Mouse (Mus musculus) MEL (cell line): Measurements from ENCODE around the gene Thap4. TPM values are rescaled to one million over a fixed set of nuclear protein-coding genes. Genes with fewer than 3 reads are reported as not detected.
A peak's percentile ranks its signal among the peaks of the same experiment; 100 is the strongest.
"Not testable (repeated sequence)": the region's sequence is repeated elsewhere in the genome, so short reads cannot be mapped to it uniquely, and the experiment has no call there.

ENCODE experiments used
- DNase-seq: peaks from one replicate; pipeline ENCODE4 v3.0.0; 2011; ENCODE audit warnings: low read depth, low spot score
- H3K27ac ChIP-seq: 2 replicates; pipeline ENCODE4 v1.5.1; 2012; ENCODE audit warnings: low read depth, mild to moderate bottlenecking, control low read depth, low read length, moderate library complexity; ENCODE audit not compliant: control insufficient read depth
- H3K27me3 ChIP-seq, 2 experiments: fragments of 150-350 bp in 1 of 2; sonication (generic) in 1 of 2; 2 replicates each; pipeline ENCODE4 v1.6.1; 2012; ENCODE audit warnings: low read length in 2 of 2, mild to moderate bottlenecking in 2 of 2, improper control_type of control experiment in 1 of 2, moderate library complexity in 1 of 2; ENCODE audit not compliant: insufficient read depth in 2 of 2, control insufficient read depth in 1 of 2
- H3K36me3 ChIP-seq, 2 experiments: 2 replicates each; pipeline ENCODE4 v1.6.1; 2012 to 2014; ENCODE audit warnings: low read length in 2 of 2, improper control_type of control experiment in 1 of 2, inconsistent platforms in 1 of 2, mild to moderate bottlenecking in 1 of 2; ENCODE audit not compliant: insufficient read depth in 2 of 2, control insufficient read depth in 1 of 2
- H3K4me1 ChIP-seq, 2 experiments: fragments of 150-350 bp in 1 of 2; sonication (generic) in 1 of 2; 2 replicates each; pipeline ENCODE4 v1.6.1; 2012; ENCODE audit warnings: low read length in 2 of 2, improper control_type of control experiment in 1 of 2, mild to moderate bottlenecking in 1 of 2; ENCODE audit not compliant: insufficient read depth in 2 of 2, control insufficient read depth in 1 of 2
- H3K4me3 ChIP-seq, 2 experiments: fragments of 150-350 bp in 1 of 2; sonication (generic) in 1 of 2; 2 replicates each; pipeline ENCODE4 v1.5.1; 2012; ENCODE audit warnings: low read depth in 2 of 2, low read length in 2 of 2, mild to moderate bottlenecking in 2 of 2, moderate library complexity in 2 of 2, control low read depth in 1 of 2, improper control_type of control experiment in 1 of 2; ENCODE audit not compliant: control insufficient read depth in 1 of 2, insufficient read depth in 1 of 2
- H3K79me2 ChIP-seq: 2 replicates; pipeline ENCODE4 v1.6.1; 2012; ENCODE audit warnings: mild to moderate bottlenecking, low read length, moderate library complexity; ENCODE audit not compliant: control insufficient read depth, poor library complexity, insufficient read depth
- H3K9ac ChIP-seq: 2 replicates; pipeline ENCODE4 v1.6.1; 2012; ENCODE audit warnings: low read depth, mild to moderate bottlenecking, control low read depth, low read length, moderate library complexity; ENCODE audit not compliant: control insufficient read depth, poor library complexity, severe bottlenecking
- H3K9me3 ChIP-seq: fragments of 150-350 bp; sonication (generic); replicated peaks from 2 replicates; pipeline ENCODE4 v1.6.1; 2012; ENCODE audit warnings: mild to moderate bottlenecking, low read length, improper control_type of control experiment, moderate library complexity; ENCODE audit not compliant: insufficient read depth
- CHD1 ChIP-seq: IDR thresholded peaks from 2 replicates; pipeline ENCODE4 v1.6.1; 2012; ENCODE audit warnings: low read depth, mild to moderate bottlenecking, inconsistent platforms, low read length, improper control_type of control experiment
- CTCF ChIP-seq, 3 experiments: IDR thresholded peaks in 2 of 3; conservative IDR thresholded peaks in 1 of 3; 2 replicates each; pipeline ENCODE4 v1.5.1; 2011 to 2012; ENCODE audit warnings: low read length in 3 of 3, low read depth in 2 of 3, mild to moderate bottlenecking in 2 of 3, improper control_type of control experiment in 1 of 3, inconsistent platforms in 1 of 3, mixed read lengths in 1 of 3, moderate library complexity in 1 of 3; ENCODE audit not compliant: control insufficient read depth in 1 of 3, insufficient read depth in 1 of 3, poor library complexity in 1 of 3, severe bottlenecking in 1 of 3
- E2F4 ChIP-seq: IDR thresholded peaks from 2 replicates; pipeline ENCODE4 v1.6.1; 2011; ENCODE audit warnings: low read depth, low read length, improper control_type of control experiment, borderline replicate concordance
- ELF1 ChIP-seq: IDR thresholded peaks from 2 replicates; pipeline ENCODE4 v1.6.1; 2014; ENCODE audit warnings: low read depth, mild to moderate bottlenecking, inconsistent platforms, low read length, improper control_type of control experiment, moderate library complexity
- EP300 ChIP-seq, 2 experiments: IDR thresholded peaks; 2 replicates each; pipeline ENCODE4 v1.6.1; 2011; ENCODE audit warnings: improper control_type of control experiment in 2 of 2, low read length in 2 of 2, low read depth in 1 of 2, mild to moderate bottlenecking in 1 of 2
- ETS1 ChIP-seq: IDR thresholded peaks from 2 replicates; pipeline ENCODE4 v1.6.1; 2012; ENCODE audit warnings: low read depth, mild to moderate bottlenecking, inconsistent platforms, low read length, improper control_type of control experiment, moderate library complexity
- GABPA ChIP-seq: IDR thresholded peaks from 2 replicates; pipeline ENCODE4 v1.6.1; 2012; ENCODE audit warnings: low read depth, mild to moderate bottlenecking, inconsistent platforms, low read length, improper control_type of control experiment, moderate library complexity
- GATA1 ChIP-seq: IDR thresholded peaks from 2 replicates; pipeline ENCODE4 v1.6.1; 2011; ENCODE audit warnings: low read depth, low read length, improper control_type of control experiment
- HCFC1 ChIP-seq: IDR thresholded peaks from 2 replicates; pipeline ENCODE4 v1.6.1; 2012; ENCODE audit warnings: low read depth, mild to moderate bottlenecking, inconsistent platforms, low read length, improper control_type of control experiment, moderate library complexity
- JUND ChIP-seq: IDR thresholded peaks from 2 replicates; pipeline ENCODE4 v1.6.1; 2011; ENCODE audit warnings: low read depth, mild to moderate bottlenecking, improper control_type of control experiment, low read length
- KAT2A ChIP-seq: conservative IDR thresholded peaks from 2 replicates; pipeline ENCODE4 v1.6.1; 2012; ENCODE audit warnings: low read depth, low read length, improper control_type of control experiment, inconsistent platforms
- MAFK ChIP-seq: IDR thresholded peaks from 2 replicates; pipeline ENCODE4 v1.6.1; 2011; ENCODE audit warnings: low read depth, mild to moderate bottlenecking, low read length, improper control_type of control experiment, borderline replicate concordance
- MAX ChIP-seq: IDR thresholded peaks from 2 replicates; pipeline ENCODE4 v1.6.1; 2011; ENCODE audit warnings: low read length, improper control_type of control experiment
- MAZ ChIP-seq: IDR thresholded peaks from 2 replicates; pipeline ENCODE4 v1.6.1; 2012; ENCODE audit warnings: low read depth, mild to moderate bottlenecking, inconsistent platforms, low read length, improper control_type of control experiment
- MEF2A ChIP-seq: IDR thresholded peaks from 2 replicates; pipeline ENCODE4 v1.6.1; 2014; ENCODE audit warnings: low read depth, mild to moderate bottlenecking, inconsistent platforms, low read length, improper control_type of control experiment; ENCODE audit not compliant: poor library complexity, insufficient replicate concordance, severe bottlenecking; ENCODE audit errors: extremely low read depth
- MXI1 ChIP-seq: IDR thresholded peaks from 2 replicates; pipeline ENCODE4 v1.6.1; 2011; ENCODE audit warnings: mild to moderate bottlenecking, low read depth, low read length, improper control_type of control experiment
- MYB ChIP-seq: IDR thresholded peaks from 2 replicates; pipeline ENCODE4 v1.6.1; 2011; ENCODE audit warnings: mild to moderate bottlenecking, low read depth, low read length, improper control_type of control experiment
- MYC ChIP-seq: IDR thresholded peaks from 2 replicates; pipeline ENCODE4 v1.6.1; 2011; ENCODE audit warnings: low read depth, mild to moderate bottlenecking, low read length, improper control_type of control experiment, moderate library complexity
- NELFE ChIP-seq: IDR thresholded peaks from 2 replicates; pipeline ENCODE4 v1.6.1; 2011; ENCODE audit warnings: low read depth, low read length, improper control_type of control experiment
- NRF1 ChIP-seq: IDR thresholded peaks from 2 replicates; pipeline ENCODE4 v1.6.1; 2014; ENCODE audit warnings: low read depth, mild to moderate bottlenecking, inconsistent platforms, low read length, improper control_type of control experiment, moderate library complexity; ENCODE audit not compliant: poor library complexity, insufficient read depth, severe bottlenecking
- POLR2A ChIP-seq, 2 experiments: IDR thresholded peaks; 2 replicates each; pipeline ENCODE4 v1.6.1; 2011 to 2012; ENCODE audit warnings: low read length in 2 of 2, mild to moderate bottlenecking in 2 of 2, control low read depth in 1 of 2, improper control_type of control experiment in 1 of 2, low read depth in 1 of 2, moderate library complexity in 1 of 2; ENCODE audit not compliant: control insufficient read depth in 1 of 2, insufficient read depth in 1 of 2, poor library complexity in 1 of 2
- POLR2AphosphoS5 ChIP-seq: IDR thresholded peaks from 2 replicates; pipeline ENCODE4 v1.6.1; 2012; ENCODE audit warnings: low read depth, borderline replicate concordance, mild to moderate bottlenecking, inconsistent platforms, low read length, moderate library complexity, mixed read lengths
- RAD21 ChIP-seq: IDR thresholded peaks from 2 replicates; pipeline ENCODE4 v1.6.1; 2011; ENCODE audit warnings: mild to moderate bottlenecking, low read depth, low read length, improper control_type of control experiment
- RCOR1 ChIP-seq: IDR thresholded peaks from 2 replicates; pipeline ENCODE4 v1.6.1; 2012; ENCODE audit warnings: low read depth, mild to moderate bottlenecking, inconsistent platforms, low read length, improper control_type of control experiment
- SIN3A ChIP-seq: IDR thresholded peaks from 2 replicates; pipeline ENCODE4 v1.6.1; 2012; ENCODE audit warnings: low read length, improper control_type of control experiment, inconsistent platforms
- SMC3 ChIP-seq: IDR thresholded peaks from 2 replicates; pipeline ENCODE4 v1.6.1; 2011; ENCODE audit warnings: low read depth, low read length, improper control_type of control experiment
- TAL1 ChIP-seq: IDR thresholded peaks from 2 replicates; pipeline ENCODE4 v1.6.1; 2012; ENCODE audit warnings: mild to moderate bottlenecking, inconsistent platforms, low read length, moderate library complexity, mixed read lengths
- TCF12 ChIP-seq: IDR thresholded peaks from 2 replicates; pipeline ENCODE4 v1.6.1; 2014; ENCODE audit warnings: low read depth, mild to moderate bottlenecking, inconsistent platforms, low read length, improper control_type of control experiment, moderate library complexity
- UBTF ChIP-seq: IDR thresholded peaks from 2 replicates; pipeline ENCODE4 v1.6.1; 2012; ENCODE audit warnings: low read depth, mild to moderate bottlenecking, inconsistent platforms, low read length, improper control_type of control experiment, moderate library complexity, borderline replicate concordance; ENCODE audit not compliant: insufficient read depth
- USF1 ChIP-seq: IDR thresholded peaks from 2 replicates; pipeline ENCODE4 v1.6.1; 2014; ENCODE audit warnings: low read depth, mild to moderate bottlenecking, inconsistent platforms, low read length, improper control_type of control experiment, moderate library complexity
- ZC3H11A ChIP-seq: IDR thresholded peaks from 2 replicates; pipeline ENCODE4 v1.6.1; 2012; ENCODE audit warnings: low read depth, mild to moderate bottlenecking, inconsistent platforms, low read length, improper control_type of control experiment
- ZKSCAN1 ChIP-seq: IDR thresholded peaks from 2 replicates; pipeline ENCODE4 v1.6.1; 2012; ENCODE audit warnings: low read depth, mild to moderate bottlenecking, inconsistent platforms, low read length, improper control_type of control experiment, moderate library complexity
- ZMIZ1 ChIP-seq: IDR thresholded peaks from 2 replicates; pipeline ENCODE4 v1.6.1; 2012; ENCODE audit warnings: low read depth, mild to moderate bottlenecking, inconsistent platforms, low read length, improper control_type of control experiment, moderate library complexity
- ZNF384 ChIP-seq: IDR thresholded peaks from 2 replicates; pipeline ENCODE4 v1.6.1; 2012; ENCODE audit warnings: low read depth, mild to moderate bottlenecking, inconsistent platforms, low read length, improper control_type of control experiment
- polyA plus RNA-seq, 2 experiments: library from polyadenylated mRNA; stranded (reverse) in 1 of 2; unstranded in 1 of 2; fragments of >175 nt in 1 of 2; fragments of >200 nt in 1 of 2; gene quantifications; 2 replicates each; pipeline versions ENCODE4 v1.2.1 to v1.2.4; 2012; ENCODE audit warnings: low replicate concordance in 2 of 2, low read depth in 1 of 2; ENCODE audit not compliant: insufficient read length in 2 of 2, insufficient read depth in 1 of 2, missing spikeins in 1 of 2
- total RNA-seq: library from RNA; depleted of rRNA; stranded (reverse); fragments of 300-350 nt; gene quantifications from 2 replicates; pipeline ENCODE4 v1.2.3, GENCODE M21; 2012

Gene Thap4
- total and polyA plus RNA-seq, 3 experiments = 81.8 to 117 TPM; not detected in 1

- DNase-seq = peak; percentile 79
- TF ChIP-seq ETS1 (no peak), MAZ (0 out of 2 replicates have a peak, but pooled peaks have one; percentile 34), MYB (no peak), POLR2AphosphoS5 (no peak), ZKSCAN1 (no peak), POLR2A (IDR thresholded peaks at IDR 0.05; ENCODE audit: control insufficient read depth in 1 of 2, insufficient read depth in 1 of 2, low read depth in 1 of 2, low read length in 2 of 2, poor library complexity in 1 of 2) (no peak), MEF2A (no peak), JUND (no peak), ELF1 (no peak), CTCF (IDR thresholded peaks at IDR 0.05 in 2 of 3, conservative IDR thresholded peaks at IDR 0.05 in 1 of 3; ENCODE audit: control insufficient read depth in 1 of 3, insufficient read depth in 1 of 3, low read depth in 2 of 3, low read length in 3 of 3, poor library complexity in 1 of 3, severe bottlenecking in 1 of 3) (no peak; a peak in 1 of 6 replicates), SIN3A (0 out of 2 replicates have a peak, but pooled peaks have one; percentile 11), KAT2A (no peak), RAD21 (no peak), MXI1 (peak; percentile 62), ZC3H11A (no peak), E2F4 (no peak), CHD1 (no peak), MAX (no peak), NELFE (no peak; the same call in 1 of the 2 replicates), ZMIZ1 (no peak), MYC (0 out of 2 replicates have a peak, but pooled peaks have one; percentile 27), NRF1 (no peak), USF1 (no peak), EP300 (IDR thresholded peaks at IDR 0.05; ENCODE audit: low read depth in 1 of 2, low read length in 2 of 2) (no peak), RCOR1 (no peak), HCFC1 (0 out of 2 replicates have a peak, but pooled peaks have one; percentile 14), MAFK (no peak), SMC3 (no peak), GATA1 (no peak), TCF12 (0 out of 2 replicates have a peak, but pooled peaks have one; percentile 15), GABPA (no peak), ZNF384 (no peak), TAL1 (no peak), UBTF (no peak)
- TF ChIP-seq, all 39 proteins: peak for 6
- Histone ChIP-seq H3K27me3 (no peaks in the 10 kb centered on the region), H3K27ac (0 out of 2 replicates have a peak overlapping the region, but pooled peaks have one; percentile 8), H3K9me3 (no peaks in the 10 kb centered on the region), H3K4me3 (peak overlapping the region; percentile 51 to 73), H3K4me1 (peaks cover 0 to 10% of the 10 kb centered on the region in 2 experiments; a peak in 3 of 4 replicates), H3K79me2 (no peaks in the 10 kb centered on the region), H3K9ac (peak overlapping the region; percentile 48), H3K36me3 (no peaks in the 10 kb centered on the region; a peak in 1 of 4 replicates)
Observed at GRCm38 (mm10) chr1:93667760-93668400, 86.8 kb downstream of the Thap4 start.

DNA sequence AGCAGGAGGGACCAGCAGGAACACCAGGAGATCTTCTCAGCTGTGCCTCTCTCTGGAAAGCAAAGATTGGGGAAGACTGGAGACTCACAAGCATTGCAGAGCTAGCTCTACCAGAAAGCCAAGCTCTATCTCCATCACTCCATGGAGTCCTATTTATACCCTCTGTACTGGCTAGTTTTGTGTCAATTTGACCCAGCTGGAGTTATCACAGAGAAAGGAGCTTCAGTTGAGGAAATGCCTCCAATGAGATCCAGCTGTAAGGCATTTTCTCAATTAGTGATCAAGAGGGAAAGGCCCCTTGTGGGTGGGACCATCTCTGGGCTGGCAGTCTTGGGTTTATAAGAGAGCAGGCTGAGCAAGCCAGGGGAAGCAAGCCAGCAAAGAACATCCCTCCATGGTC lies 96.1 kb downstream of the Thap4 start, which contains the start of gene Stk25:
Stk25 (minus strand) TSS at position 101 of the 400 bp plus-strand sequence.
- Histone ChIP-seq H3K4me1 (peaks cover 7 to 13% of the 10 kb centered on the region in 2 experiments), H3K36me3 (peaks cover 0 to 14% of the 10 kb centered on the region in 2 experiments; a peak in 2 of 4 replicates)
- DNase-seq, H3K27me3 ChIP-seq, H3K4me3 ChIP-seq, H3K9ac ChIP-seq, H3K9me3 ChIP-seq, H3K27ac ChIP-seq, H3K79me2 ChIP-seq: not testable (repeated sequence)
